Mouse (Mus musculus) thymus, adult 2 months (tissue): ENCODE results near the gene Hist3h2a.

ENCODE experiments used
- CTCF ChIP-seq: fragments of 200-500 bp; IDR thresholded peaks from 2 replicates; pipeline ENCODE4 v1.5.1; 2012; ENCODE audit warnings: mild to moderate bottlenecking, control low read depth, low read length, moderate library complexity, borderline replicate concordance; ENCODE audit not compliant: control insufficient read depth, poor library complexity, insufficient read depth; ENCODE audit errors: extremely low read depth
- POLR2A ChIP-seq: fragments of 200-500 bp; IDR thresholded peaks from 2 replicates; pipeline ENCODE4 v1.6.1; 2012; ENCODE audit warnings: mild to moderate bottlenecking, low read length, control low read depth, moderate library complexity; ENCODE audit not compliant: control insufficient read depth, poor library complexity, insufficient read depth; ENCODE audit errors: extremely low read depth

DNA sequence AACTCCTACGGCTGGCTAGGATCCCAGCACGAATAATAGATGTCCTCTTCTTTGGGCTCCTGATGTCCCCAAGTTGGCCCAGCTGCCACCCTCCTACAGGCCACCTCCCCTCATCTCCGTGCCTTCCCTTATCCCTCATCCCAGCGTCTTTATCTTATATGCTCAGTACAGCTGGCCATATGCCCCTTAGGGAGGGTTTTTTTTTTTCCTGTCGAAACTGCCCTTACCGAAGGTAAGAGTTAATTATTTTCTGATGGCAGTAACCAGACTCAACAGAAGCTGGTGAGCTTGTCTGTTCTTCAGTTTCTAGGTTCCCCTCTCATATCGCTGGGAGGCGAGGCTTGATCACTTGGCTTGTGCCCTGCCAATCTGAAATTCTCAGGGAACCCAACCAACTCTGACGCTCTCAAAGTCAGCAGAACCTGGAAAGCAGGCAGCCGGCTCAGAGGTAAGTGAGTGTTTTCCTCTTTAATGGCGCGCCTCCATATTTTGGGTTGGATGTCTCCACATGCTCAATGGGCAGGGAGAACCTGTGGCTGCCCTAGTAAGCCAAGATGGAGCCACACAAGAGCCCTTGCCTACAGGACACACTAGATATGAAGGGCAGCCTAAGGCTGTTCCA, 36.6 kb upstream of the Hist3h2a start, which contains the start of gene Btnl10:
- TF ChIP-seq CTCF (no peak), POLR2A (no peak)
